Mouse (Mus musculus): ENCODE measurements around the gene Arap1. TPM values are rescaled to one million over a fixed set of nuclear protein-coding genes. Genes with fewer than 3 reads are reported as not detected.
A peak's percentile ranks its signal among the peaks of the same experiment; 100 is the strongest.

The Arap1 gene
- polyA plus RNA-seq, 1 experiment from 2014 or later: 33.9 TPM

DNA sequence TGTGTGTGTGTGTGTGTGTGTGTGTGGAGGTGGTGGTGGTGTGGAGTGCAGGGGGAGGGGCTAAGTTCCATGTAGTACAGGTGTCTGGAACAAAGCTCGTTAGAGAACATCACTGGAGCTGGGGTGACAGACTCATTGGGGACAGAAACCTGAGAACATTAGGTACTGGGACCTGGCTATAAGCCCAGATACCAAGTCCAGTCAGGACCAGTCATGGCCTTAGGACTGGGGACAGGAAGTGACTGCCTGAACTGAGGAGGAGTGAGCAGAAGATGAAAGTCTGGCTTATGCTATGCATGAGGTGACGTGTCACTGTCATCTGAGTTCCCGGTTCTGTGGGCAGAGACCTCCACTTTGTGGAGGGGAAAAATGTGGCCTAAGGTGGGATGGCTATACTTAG is 12.5 kb downstream of the Arap1 start:
- no peaks in the 10 kb centered on the region for H3K9me3 ChIP-seq (ENCODE audit: control insufficient read depth, low read length)
- H3K27me3 ChIP-seq (replicated peaks; ENCODE audit: control insufficient read depth, insufficient read depth, low read length): no peaks in the 10 kb centered on the region
- H3K36me3 ChIP-seq (ENCODE audit: control insufficient read depth, insufficient read depth, low read length): no peaks in the 10 kb centered on the region
- 63% methylated on average over 3 of the region's 3 CpGs for WGBS
- H3K4me3 ChIP-seq (ENCODE audit: low read depth, low read length): no peak overlapping the region
- peaks cover 26% of the 10 kb centered on the region for H3K4me1 ChIP-seq (replicated peaks; ENCODE audit: control insufficient read depth, insufficient read depth, low read length)
- H3K4me2 ChIP-seq: no peak overlapping the region
- H3K27ac ChIP-seq (ENCODE audit: low read depth, low read length): no peak overlapping the region
- DNase-seq (ENCODE audit: low spot score): no peak
- ATAC-seq (replicated peaks; ENCODE audit: low FRiP score): no peak
- no peak overlapping the region for H3K9ac ChIP-seq (ENCODE audit: low read depth, low read length)

DNA sequence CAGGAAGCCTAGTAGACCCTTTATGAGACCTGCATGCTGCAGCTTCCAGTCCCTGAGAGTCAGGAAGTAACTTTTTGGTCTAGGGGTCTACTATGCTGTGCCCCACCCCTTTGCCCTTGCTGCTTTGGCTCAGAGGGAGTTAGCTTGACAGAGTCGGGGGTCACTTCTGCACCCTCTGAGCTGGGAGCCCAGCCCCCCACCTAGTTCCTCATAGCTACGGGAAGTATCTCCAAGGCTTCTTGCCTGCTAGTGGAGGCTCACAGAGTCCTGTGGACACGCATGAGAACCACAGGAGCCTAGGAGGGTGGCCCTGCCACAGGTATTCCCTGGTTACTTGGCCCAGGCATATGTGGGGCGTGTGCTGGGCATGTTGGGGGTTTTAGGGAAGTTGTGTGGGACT is 13.2 kb downstream of the Arap1 start:
- H3K4me3 ChIP-seq (ENCODE audit: low read depth, low read length): no peak overlapping the region

DNA sequence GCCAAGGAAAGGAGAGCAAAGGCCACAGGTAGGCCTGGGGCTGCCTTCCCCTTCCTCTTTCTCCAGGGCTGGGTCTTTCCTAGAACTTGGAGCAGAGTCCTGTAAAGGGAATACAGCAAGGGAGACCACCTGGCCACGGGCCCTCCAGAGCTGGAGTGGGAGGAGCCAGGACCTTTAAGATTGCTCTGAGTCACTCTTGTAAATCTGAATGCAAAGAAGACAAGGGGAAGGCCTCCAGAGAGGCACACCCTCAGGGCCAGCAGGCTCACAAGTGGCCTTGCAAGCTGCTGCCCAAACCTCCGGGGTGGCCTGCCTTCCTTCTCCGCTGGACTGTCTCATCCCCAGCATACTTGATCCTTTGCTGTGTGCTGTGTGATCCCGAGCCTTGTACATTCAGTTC is 13.9 kb downstream of the Arap1 start:
- Histone ChIP-seq H3K36me3 (ENCODE audit: control insufficient read depth, insufficient read depth, low read length) (no peaks in the 10 kb centered on the region), H3K4me3 (ENCODE audit: low read depth, low read length) (no peak overlapping the region), H3K9me3 (ENCODE audit: control insufficient read depth, low read length) (no peaks in the 10 kb centered on the region), H3K4me2 (no peak overlapping the region), H3K27me3 (replicated peaks; ENCODE audit: control insufficient read depth, insufficient read depth, low read length) (no peaks in the 10 kb centered on the region), H3K27ac (ENCODE audit: low read depth, low read length) (no peak overlapping the region; the same call in 1 of the 2 replicates), H3K4me1 (replicated peaks; ENCODE audit: control insufficient read depth, insufficient read depth, low read length) (peaks cover 20% of the 10 kb centered on the region), H3K9ac (ENCODE audit: low read depth, low read length) (no peak overlapping the region)
- no peak for ATAC-seq (replicated peaks; ENCODE audit: low FRiP score)
- no peak for DNase-seq (ENCODE audit: low spot score)
- 62% methylated on average over 4 of the region's 4 CpGs for WGBS

More for the DNA sequence above, 13.2 kb downstream of the Arap1 start:
- no peak for ATAC-seq (replicated peaks; ENCODE audit: low FRiP score)
- Histone ChIP-seq H3K9me3 (ENCODE audit: control insufficient read depth, low read length) (no peaks in the 10 kb centered on the region), H3K27ac (ENCODE audit: low read depth, low read length) (no peak overlapping the region; the same call in 1 of the 2 replicates), H3K36me3 (ENCODE audit: control insufficient read depth, insufficient read depth, low read length) (no peaks in the 10 kb centered on the region), H3K4me1 (replicated peaks; ENCODE audit: control insufficient read depth, insufficient read depth, low read length) (peaks cover 26% of the 10 kb centered on the region), H3K4me2 (no peak overlapping the region), H3K27me3 (replicated peaks; ENCODE audit: control insufficient read depth, insufficient read depth, low read length) (no peaks in the 10 kb centered on the region), H3K9ac (ENCODE audit: low read depth, low read length) (no peak overlapping the region)
- no peak for DNase-seq (ENCODE audit: low spot score)
- 51% methylated on average over 4 of the region's 4 CpGs for WGBS

DNA sequence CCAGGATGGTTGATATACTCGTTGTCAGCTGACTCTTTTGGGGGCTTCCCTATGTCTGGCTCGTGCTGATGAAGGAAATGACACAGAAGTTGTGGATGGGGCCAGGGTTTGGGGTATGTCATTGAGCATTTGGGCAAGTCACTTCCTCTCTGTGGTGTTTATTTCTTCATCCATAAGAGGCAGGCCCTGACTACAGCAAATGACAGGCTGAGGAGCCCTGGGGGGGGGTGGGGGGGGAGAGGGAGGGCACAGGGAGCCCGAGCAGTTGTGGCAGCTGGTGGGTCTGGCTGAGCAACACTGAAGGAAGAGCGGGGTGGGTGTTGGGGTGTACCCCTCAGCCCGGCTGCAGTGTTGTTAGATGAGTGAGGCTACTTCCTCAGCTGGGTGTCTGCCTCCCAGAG is 14.9 kb downstream of the Arap1 start:
- H3K4me3 ChIP-seq (ENCODE audit: low read depth, low read length): no peak overlapping the region
- H3K4me2 ChIP-seq: peak overlapping the region; percentile 13; the same call in 1 of the 2 replicates
- no peaks in the 10 kb centered on the region for H3K9me3 ChIP-seq (ENCODE audit: control insufficient read depth, low read length)
- 38% methylated on average over 5 of the region's 5 CpGs for WGBS
- no peaks in the 10 kb centered on the region for H3K36me3 ChIP-seq (ENCODE audit: control insufficient read depth, insufficient read depth, low read length)
- peak overlapping the region; percentile 41; the same call in 1 of the 2 replicates for H3K27ac ChIP-seq (ENCODE audit: low read depth, low read length)
- no peaks in the 10 kb centered on the region for H3K27me3 ChIP-seq (replicated peaks; ENCODE audit: control insufficient read depth, insufficient read depth, low read length)
- no peak for DNase-seq (ENCODE audit: low spot score)
- peaks cover 14% of the 10 kb centered on the region for H3K4me1 ChIP-seq (replicated peaks; ENCODE audit: control insufficient read depth, insufficient read depth, low read length)
- no peak for ATAC-seq (replicated peaks; ENCODE audit: low FRiP score)
- H3K9ac ChIP-seq (ENCODE audit: low read depth, low read length): no peak overlapping the region

DNA sequence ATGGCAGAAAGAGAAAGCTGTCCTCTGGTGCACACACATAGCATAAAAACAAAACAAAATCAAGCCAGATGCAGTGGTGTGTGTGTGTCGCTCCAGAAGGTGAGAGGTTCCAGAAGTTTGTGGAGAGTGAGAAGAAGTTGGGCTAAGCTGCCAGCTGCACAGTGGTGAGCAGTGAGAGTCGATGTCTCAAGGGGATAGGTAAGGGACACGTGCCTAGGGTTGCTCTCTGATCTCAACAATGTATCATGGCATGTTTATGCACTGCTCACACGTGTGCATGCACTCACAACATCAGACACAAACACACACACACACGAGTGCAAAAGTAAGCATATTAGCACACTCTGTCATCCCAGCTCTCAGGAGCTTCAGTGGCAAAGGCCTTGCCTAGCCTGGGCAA is 16.0 kb downstream of the Arap1 start:
- peaks cover 14% of the 10 kb centered on the region for H3K4me1 ChIP-seq (replicated peaks; ENCODE audit: control insufficient read depth, insufficient read depth, low read length)
- H3K4me2 ChIP-seq: no peak overlapping the region
- no peak overlapping the region for H3K4me3 ChIP-seq (ENCODE audit: low read depth, low read length)
- WGBS: 76% methylated on average over 5 of the region's 5 CpGs
- H3K27me3 ChIP-seq (replicated peaks; ENCODE audit: control insufficient read depth, insufficient read depth, low read length): no peaks in the 10 kb centered on the region
- no peaks in the 10 kb centered on the region for H3K9me3 ChIP-seq (ENCODE audit: control insufficient read depth, low read length)
- DNase-seq (ENCODE audit: low spot score) (no peak), ATAC-seq (replicated peaks; ENCODE audit: low FRiP score) (no peak)
- no peaks in the 10 kb centered on the region for H3K36me3 ChIP-seq (ENCODE audit: control insufficient read depth, insufficient read depth, low read length)
- no peak overlapping the region for H3K27ac ChIP-seq (ENCODE audit: low read depth, low read length)
- no peak overlapping the region for H3K9ac ChIP-seq (ENCODE audit: low read depth, low read length)

GRCm38 (mm10) chr7:101367901-101368852 is 20.3 kb downstream of the Arap1 start:
- no peaks in the 10 kb centered on the region for H3K9me3 ChIP-seq (ENCODE audit: control insufficient read depth, low read length)
- ATAC-seq (replicated peaks; ENCODE audit: low FRiP score) (no peak), DNase-seq (ENCODE audit: low spot score) (no peak)
- no peak overlapping the region for H3K27ac ChIP-seq (ENCODE audit: low read depth, low read length)
- H3K36me3 ChIP-seq (ENCODE audit: control insufficient read depth, insufficient read depth, low read length): no peaks in the 10 kb centered on the region
- peaks cover 4% of the 10 kb centered on the region for H3K4me1 ChIP-seq (replicated peaks; ENCODE audit: control insufficient read depth, insufficient read depth, low read length)
- WGBS: 65% methylated on average over 11 of the region's 11 CpGs
- no peak overlapping the region for H3K4me2 ChIP-seq
- no peak overlapping the region for H3K9ac ChIP-seq (ENCODE audit: low read depth, low read length)
- H3K4me3 ChIP-seq (ENCODE audit: low read depth, low read length): no peak overlapping the region
- no peaks in the 10 kb centered on the region for H3K27me3 ChIP-seq (replicated peaks; ENCODE audit: control insufficient read depth, insufficient read depth, low read length)

GRCm38 (mm10) chr7:101369666-101370065 is 21.8 kb downstream of the Arap1 start:
- H3K36me3 ChIP-seq (ENCODE audit: control insufficient read depth, insufficient read depth, low read length): no peaks in the 10 kb centered on the region
- H3K9ac ChIP-seq (ENCODE audit: low read depth, low read length): no peak overlapping the region
- H3K27me3 ChIP-seq (replicated peaks; ENCODE audit: control insufficient read depth, insufficient read depth, low read length): no peaks in the 10 kb centered on the region
- H3K4me3 ChIP-seq (ENCODE audit: low read depth, low read length): no peak overlapping the region
- H3K9me3 ChIP-seq (ENCODE audit: control insufficient read depth, low read length): no peaks in the 10 kb centered on the region
- no peak overlapping the region for H3K27ac ChIP-seq (ENCODE audit: low read depth, low read length)
- no peaks in the 10 kb centered on the region for H3K4me1 ChIP-seq (replicated peaks; ENCODE audit: control insufficient read depth, insufficient read depth, low read length)
- no peak for DNase-seq (ENCODE audit: low spot score)
- ATAC-seq (replicated peaks; ENCODE audit: low FRiP score): no peak
- WGBS: 83% methylated on average over 7 of the region's 7 CpGs
- H3K4me2 ChIP-seq: no peak overlapping the region

GRCm38 (mm10) chr7:101373082-101373481 is 25.2 kb downstream of the Arap1 start:
- no peak overlapping the region for H3K27ac ChIP-seq (ENCODE audit: low read depth, low read length)
- H3K4me2 ChIP-seq: no peak overlapping the region
- no peaks in the 10 kb centered on the region for H3K36me3 ChIP-seq (ENCODE audit: control insufficient read depth, insufficient read depth, low read length)
- H3K9ac ChIP-seq (ENCODE audit: low read depth, low read length): no peak overlapping the region
- H3K4me3 ChIP-seq (ENCODE audit: low read depth, low read length): no peak overlapping the region
- 73% methylated on average over 26 of the region's 26 CpGs for WGBS
- no peaks in the 10 kb centered on the region for H3K27me3 ChIP-seq (replicated peaks; ENCODE audit: control insufficient read depth, insufficient read depth, low read length)
- H3K9me3 ChIP-seq (ENCODE audit: control insufficient read depth, low read length): no peaks in the 10 kb centered on the region
- ATAC-seq (replicated peaks; ENCODE audit: low FRiP score): no peak
- DNase-seq (ENCODE audit: low spot score): no peak
- peaks cover 1% of the 10 kb centered on the region; the same call in 1 of the 2 replicates for H3K4me1 ChIP-seq (replicated peaks; ENCODE audit: control insufficient read depth, insufficient read depth, low read length)

DNA sequence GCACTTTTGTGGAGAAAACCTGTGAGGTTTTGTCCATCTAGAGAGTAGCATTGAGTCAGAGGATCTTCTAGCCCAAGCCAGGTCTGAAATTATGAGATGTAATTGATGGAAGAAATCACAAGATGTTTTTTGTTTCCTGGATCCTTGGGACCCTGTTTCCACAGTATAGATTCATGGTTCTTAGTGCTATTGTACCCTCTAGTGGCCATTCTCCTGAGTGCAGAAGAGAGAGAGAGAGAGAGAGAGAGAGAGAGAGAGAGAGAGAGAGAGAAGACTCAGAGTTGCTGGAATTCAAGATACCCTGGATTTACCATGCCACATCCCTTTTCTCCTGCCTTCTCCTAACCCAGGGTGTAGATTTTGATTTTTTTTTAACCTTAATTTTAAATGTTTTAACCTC is 26.3 kb downstream of the Arap1 start:
- no peak for ATAC-seq (replicated peaks; ENCODE audit: low FRiP score)
- no peak for DNase-seq (ENCODE audit: low spot score)
- H3K9ac ChIP-seq (ENCODE audit: low read depth, low read length): no peak overlapping the region
- H3K27me3 ChIP-seq (replicated peaks; ENCODE audit: control insufficient read depth, insufficient read depth, low read length): no peaks in the 10 kb centered on the region
- H3K4me2 ChIP-seq: no peak overlapping the region
- H3K27ac ChIP-seq (ENCODE audit: low read depth, low read length): no peak overlapping the region
- no peaks in the 10 kb centered on the region for H3K9me3 ChIP-seq (ENCODE audit: control insufficient read depth, low read length)
- H3K36me3 ChIP-seq (ENCODE audit: control insufficient read depth, insufficient read depth, low read length): no peaks in the 10 kb centered on the region
- H3K4me3 ChIP-seq (ENCODE audit: low read depth, low read length): no peak overlapping the region
- H3K4me1 ChIP-seq (replicated peaks; ENCODE audit: control insufficient read depth, insufficient read depth, low read length): peaks cover 8% of the 10 kb centered on the region
